Mouse (Mus musculus) embryonic fibroblast, embryonic 13.5 days (primary cell): ENCODE results near the gene Gm11361. TPM values are rescaled to one million over a fixed set of nuclear protein-coding genes. Genes with fewer than 3 reads are reported as not detected.

Source experiments
- H3K27ac ChIP-seq: 2 replicates; pipeline ENCODE4 v1.5.1; 2012; ENCODE audit warnings: low read length, control low read depth, inconsistent platforms; ENCODE audit not compliant: insufficient read depth
- H3K4me1 ChIP-seq: 2 replicates; pipeline ENCODE4 v1.6.1; 2011; ENCODE audit warnings: low read length; ENCODE audit not compliant: control insufficient read depth, insufficient read depth
- H3K4me3 ChIP-seq: 2 replicates; pipeline ENCODE4 v1.5.1; 2011; ENCODE audit warnings: mild to moderate bottlenecking, control low read depth, low read length; ENCODE audit not compliant: insufficient read depth
- CTCF ChIP-seq: IDR thresholded peaks from 2 replicates; pipeline ENCODE4 v1.5.1; 2011; ENCODE audit warnings: mild to moderate bottlenecking, control low read depth, low read length, moderate library complexity, borderline replicate concordance; ENCODE audit not compliant: insufficient read depth
- POLR2A ChIP-seq: IDR thresholded peaks from 2 replicates; pipeline ENCODE4 v1.6.1; 2011; ENCODE audit warnings: low read depth, mild to moderate bottlenecking, control low read depth, low read length, moderate library complexity
- polyA plus RNA-seq: library from polyadenylated mRNA; stranded (reverse); fragments of >200 nt; gene quantifications from 2 replicates; pipeline ENCODE4 v1.2.4, GENCODE M21; 2011; ENCODE audit warnings: low read depth; ENCODE audit not compliant: missing spikeins, insufficient read length

Gene Gm11361
- polyA plus RNA-seq = not detected in 2 replicates

DNA sequence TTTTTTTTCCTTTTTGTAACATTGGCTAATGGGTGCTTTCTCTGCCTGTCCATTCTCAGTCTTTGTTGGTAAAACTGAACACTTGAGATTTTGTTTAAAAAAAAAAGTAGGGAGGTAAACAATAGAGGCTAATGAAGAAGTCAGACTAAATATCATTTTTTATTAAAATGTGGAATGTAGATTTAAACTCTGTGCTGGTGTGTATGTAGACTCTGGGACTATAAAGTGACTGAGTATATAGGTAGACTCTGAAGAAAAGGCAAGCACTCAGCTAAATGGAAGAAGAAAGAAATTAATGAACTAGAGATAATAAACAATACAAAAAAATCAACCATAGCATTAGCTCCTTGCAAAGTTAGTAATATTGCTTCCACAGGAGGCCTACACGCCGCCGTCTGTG, at the start of gene Gm11361:
Gene Gm11361, plus strand, starts transcription at position 301 of the 400 bp plus-strand sequence.
- TF ChIP-seq POLR2A (no peak), CTCF (no peak)
- no peak within 1 kb of the TSS for H3K4me3 ChIP-seq
- H3K4me1 ChIP-seq = no peaks in the 10 kb centered on the region
- H3K27ac ChIP-seq = no peak within 1 kb of the TSS

GRCm38 (mm10) chr13:28264399-28264798, 7.1 kb downstream of the Gm11361 start:
- Histone ChIP-seq H3K27ac (no peak overlapping the region), H3K4me1 (no peaks in the 10 kb centered on the region), H3K4me3 (no peak overlapping the region)
- no peak for TF ChIP-seq POLR2A
- no peak for TF ChIP-seq CTCF

- H3K27ac ChIP-seq = no peak overlapping the region
- TF ChIP-seq CTCF = no peak
- no peak for TF ChIP-seq POLR2A
Measured at GRCm38 (mm10) chr13:28287368-28287767, 30.0 kb downstream of the Gm11361 start.

DNA sequence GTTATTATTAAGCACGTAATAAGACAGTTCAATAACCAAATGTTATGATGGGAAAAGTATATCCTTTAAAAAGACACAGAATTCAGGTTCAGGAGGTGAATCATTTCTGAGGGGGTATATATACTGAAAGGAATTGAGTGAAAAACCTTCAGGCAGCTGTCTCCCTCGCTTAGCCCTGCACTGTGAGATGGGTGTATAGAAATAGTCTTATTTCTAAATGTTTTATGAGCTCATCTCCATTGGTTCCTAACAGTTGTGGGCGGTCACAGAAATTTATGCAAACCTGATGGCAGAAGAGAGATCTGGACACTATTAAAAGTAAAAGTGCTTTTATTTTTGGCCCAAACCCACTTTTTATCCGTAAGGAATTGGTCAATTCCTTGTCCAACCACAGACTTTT, 36.9 kb downstream of the Gm11361 start:
- Histone ChIP-seq H3K27ac (peak overlapping the region; percentile 26; the same call in 1 of the 2 replicates), H3K4me3 (no peak overlapping the region), H3K4me1 (peaks cover 8% of the 10 kb centered on the region)
- TF ChIP-seq POLR2A = no peak
- TF ChIP-seq CTCF = no peak

More at GRCm38 (mm10) chr13:28287368-28287767, 30.0 kb downstream of the Gm11361 start:
- Histone ChIP-seq H3K4me1 (no peaks in the 10 kb centered on the region), H3K4me3 (no peak overlapping the region)

GRCm38 (mm10) chr13:28294757-28295361, 37.5 kb downstream of the Gm11361 start:
- no peak overlapping the region for H3K4me3 ChIP-seq
- TF ChIP-seq POLR2A = no peak
- TF ChIP-seq CTCF = no peak
- H3K27ac ChIP-seq = peak overlapping the region; percentile 26; the same call in 1 of the 2 replicates
- H3K4me1 ChIP-seq = peaks cover 8% of the 10 kb centered on the region

- TF ChIP-seq CTCF (no peak), POLR2A (no peak)
- peaks cover 8% of the 10 kb centered on the region for H3K4me1 ChIP-seq
- no peak overlapping the region for H3K27ac ChIP-seq
- no peak overlapping the region for H3K4me3 ChIP-seq
Measured at GRCm38 (mm10) chr13:28295492-28295891, 38.2 kb downstream of the Gm11361 start.

GRCm38 (mm10) chr13:28297098-28297497, 39.8 kb downstream of the Gm11361 start:
- Histone ChIP-seq H3K4me3 (no peak overlapping the region), H3K27ac (peak overlapping the region; percentile 61), H3K4me1 (peaks cover 8% of the 10 kb centered on the region)
- TF ChIP-seq CTCF (no peak), POLR2A (no peak)

DNA sequence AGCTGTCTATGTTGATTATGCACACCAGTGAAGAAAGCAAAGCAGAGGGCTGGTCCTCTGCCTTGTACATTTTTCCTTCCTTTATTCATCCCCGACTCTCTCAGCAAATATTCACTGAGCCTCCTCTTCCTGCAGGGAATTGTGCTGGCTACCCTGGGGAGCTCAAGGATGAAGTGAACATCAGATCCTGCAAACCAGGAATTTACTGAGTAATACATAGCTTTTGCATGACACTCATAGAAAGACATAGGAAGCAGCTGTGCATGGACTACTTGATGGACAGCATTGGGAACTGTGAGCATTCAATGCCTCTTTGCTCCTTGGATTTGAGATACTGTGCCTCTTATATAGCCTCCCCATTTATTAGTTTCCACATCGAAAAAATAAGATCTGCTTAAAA, 40.2 kb downstream of the Gm11361 start:
- Histone ChIP-seq H3K4me1 (peaks cover 8% of the 10 kb centered on the region), H3K27ac (peak overlapping the region; percentile 74), H3K4me3 (no peak overlapping the region)
- TF ChIP-seq CTCF = no peak

Other genes with a start within 250 kb of the Gm11361 start
- not detected in 2 replicates for gene Prl4a1, start 241.3 kb upstream of the Gm11361 start, polyA plus RNA-seq
- not detected in 2 replicates for gene Prl5a1, start 115.0 kb upstream of the Gm11361 start, polyA plus RNA-seq